Mouse (Mus musculus): ENCODE data around the gene Gm3250.

GRCm38 (mm10) chr10:77814382-77814781, 32.0 kb upstream of the Gm3250 start, which contains the start of gene Gm2696:
- TF ChIP-seq POLR2A (IDR thresholded peaks at IDR 0.05; ENCODE audit: insufficient read length, low read depth) (no peak), POLR2AphosphoS2 (IDR thresholded peaks at IDR 0.05; ENCODE audit: insufficient read length, low read depth) (no peak)

Data from myocyte (in vitro differentiated cells).